Mouse (Mus musculus) liver, embryonic 14.5 days (tissue): ENCODE results near the gene Odf2l.

Source experiments
- CTCF ChIP-seq: IDR thresholded peaks from 2 replicates; pipeline ENCODE4 v1.5.1; 2016; ENCODE audit warnings: antibody characterized with exemption, low read depth, control low read depth
- EP300 ChIP-seq: IDR thresholded peaks from 2 replicates; pipeline ENCODE4 v1.6.1; 2016; ENCODE audit warnings: antibody characterized with exemption, low read depth

GRCm38 (mm10) chr3:145119002-145119358 lies 592 bp downstream of the Odf2l start:
- TF ChIP-seq CTCF, result no peak
- TF ChIP-seq EP300, result no peak
